Mouse (Mus musculus) kidney, postnatal 4 days (tissue): Measurements from ENCODE around the gene Eloa.

ENCODE experiments used
- DNase-seq, 2 experiments: peaks; one replicate each; pipeline ENCODE4 v3.0.0; 2021; ENCODE audit warnings: mixed read lengths in 2 of 2

The Eloa gene

GRCm38 (mm10) chr4:136021549-136022047 lies at the start of gene Eloa:
TSS of gene Eloa (minus strand) at chr4:136021763.
- DNase-seq = peak; percentile 100

GRCm38 (mm10) chr4:136071178-136071714 lies 49.7 kb upstream of the Eloa start:
- DNase-seq = peak; percentile 92 to 93

GRCm38 (mm10) chr4:136070592-136070991 lies 49.0 kb upstream of the Eloa start:
- no peak for DNase-seq

- peak; percentile 88 to 91 for DNase-seq
Observed at GRCm38 (mm10) chr4:136069954-136070353, 48.4 kb upstream of the Eloa start.

- no peak for DNase-seq
Observed at GRCm38 (mm10) chr4:136069313-136069712, 47.8 kb upstream of the Eloa start.

GRCm38 (mm10) chr4:136063143-136063542 lies 41.6 kb upstream of the Eloa start:
- no peak for DNase-seq

GRCm38 (mm10) chr4:136059800-136060488 lies 38.4 kb upstream of the Eloa start:
- peak; percentile 61 to 67 for DNase-seq

- DNase-seq = no peak
Observed at GRCm38 (mm10) chr4:136057916-136058315, 36.4 kb upstream of the Eloa start.

GRCm38 (mm10) chr4:136056030-136056429 lies 34.5 kb upstream of the Eloa start:
- no peak for DNase-seq

GRCm38 (mm10) chr4:136053843-136054242 lies 32.3 kb upstream of the Eloa start:
- no peak for DNase-seq

- DNase-seq = peak; percentile 94 to 96
Observed at GRCm38 (mm10) chr4:136053247-136053596, 31.7 kb upstream of the Eloa start, which contains the start of gene Rpl11. TSS of gene Rpl11 (minus strand) at chr4:136053428.

- DNase-seq = peak; percentile 62 to 79
Observed at GRCm38 (mm10) chr4:136052534-136053246, 31.1 kb upstream of the Eloa start.

GRCm38 (mm10) chr4:136052060-136052459 lies 30.5 kb upstream of the Eloa start:
- no peak for DNase-seq

GRCm38 (mm10) chr4:136050226-136050625 lies 28.7 kb upstream of the Eloa start:
- no peak for DNase-seq

- DNase-seq = no peak
Observed at GRCm38 (mm10) chr4:136048291-136049032, 26.9 kb upstream of the Eloa start.

GRCm38 (mm10) chr4:136047626-136048025 lies 26.1 kb upstream of the Eloa start:
- DNase-seq = no peak

GRCm38 (mm10) chr4:136046888-136047287 lies 25.3 kb upstream of the Eloa start:
- no peak for DNase-seq

- no peak for DNase-seq
Observed at GRCm38 (mm10) chr4:136045091-136045490, 23.5 kb upstream of the Eloa start.

GRCm38 (mm10) chr4:136043784-136044400 lies 22.3 kb upstream of the Eloa start:
- DNase-seq = no peak

GRCm38 (mm10) chr4:136035078-136035477 lies 13.5 kb upstream of the Eloa start:
- DNase-seq = no peak

- no peak for DNase-seq
Observed at GRCm38 (mm10) chr4:136033231-136033630, 11.7 kb upstream of the Eloa start.
